Mouse (Mus musculus) thymus, adult 18-20 months (tissue): ENCODE data around the gene Mfsd4a.
A peak's percentile ranks its signal among the peaks of the same experiment; 100 is the strongest.

ENCODE experiments used
- DNase-seq, 2 experiments: peaks; one replicate each; pipeline ENCODE4 v3.0.0; 2022; ENCODE audit warnings: mixed read lengths in 2 of 2

The Mfsd4a gene

DNA sequence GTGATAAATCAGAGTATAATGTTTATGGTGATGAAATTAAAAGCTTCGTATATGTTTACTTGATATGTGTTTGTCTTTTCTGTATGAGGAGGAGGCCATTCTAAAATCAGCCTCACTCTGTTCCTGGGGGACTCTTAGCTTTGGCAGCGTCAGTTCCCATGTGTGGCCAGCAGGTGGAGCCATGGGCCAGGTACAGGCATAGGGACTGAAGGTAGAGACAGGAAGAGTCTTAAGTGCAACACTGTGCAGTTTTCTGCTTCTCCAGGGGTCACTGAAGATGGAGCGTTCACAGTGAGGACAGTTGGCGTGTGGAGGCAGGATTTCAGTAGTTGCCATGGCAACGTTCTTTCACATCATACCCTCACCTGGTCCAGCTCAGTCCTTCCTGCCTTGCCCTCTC lies 85.0 kb downstream of the Mfsd4a start:
- DNase-seq: peak; percentile 63 to 64

DNA sequence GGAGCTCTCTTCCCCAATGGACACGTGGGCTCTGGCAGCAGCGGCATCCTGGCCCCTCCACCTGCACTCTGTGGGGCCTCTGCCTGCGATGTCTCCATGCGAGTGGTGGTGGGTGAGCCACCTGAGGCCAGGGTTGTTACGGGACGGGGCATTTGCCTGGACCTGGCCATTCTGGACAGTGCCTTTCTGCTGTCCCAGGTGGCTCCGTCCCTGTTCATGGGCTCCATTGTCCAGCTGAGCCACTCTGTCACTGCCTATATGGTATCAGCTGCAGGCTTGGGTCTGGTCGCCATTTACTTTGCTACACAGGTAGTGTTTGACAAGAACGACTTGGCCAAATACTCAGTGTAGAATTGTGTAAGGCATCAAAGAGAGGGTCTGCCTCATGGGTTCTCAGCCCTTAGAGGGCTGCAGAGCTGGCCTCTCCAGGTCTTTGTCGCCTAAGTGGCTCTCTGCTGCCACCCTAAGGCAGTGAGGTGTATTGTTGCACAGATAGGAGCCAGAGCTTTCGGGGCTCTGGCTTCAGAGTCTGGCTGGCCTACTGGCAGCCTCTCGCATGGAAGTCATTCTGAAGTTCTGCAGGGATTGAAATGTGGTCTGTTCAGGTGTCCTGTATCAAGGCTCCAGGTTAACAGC lies 86.4 kb downstream of the Mfsd4a start:
- DNase-seq: peak; percentile 34 to 45

DNA sequence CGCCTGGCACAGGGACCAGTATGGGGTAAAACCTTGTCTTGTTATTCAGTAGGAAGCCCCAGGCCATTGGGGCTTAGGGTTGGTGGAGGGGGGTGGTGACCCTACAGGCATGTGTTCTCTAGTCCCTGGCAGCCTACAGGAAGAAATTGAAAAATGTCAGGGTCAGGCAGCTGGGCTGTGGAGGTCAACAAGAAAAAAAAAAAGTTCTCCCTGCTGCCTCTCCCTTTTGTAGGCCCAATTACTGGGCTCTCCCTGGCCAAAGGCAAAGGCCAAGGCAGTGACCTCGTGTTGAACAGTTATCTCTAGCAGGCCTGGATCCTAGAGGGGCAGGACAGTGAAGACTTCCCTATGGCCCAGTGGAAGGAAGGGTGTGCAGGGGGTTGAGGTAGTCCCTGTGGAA lies 87.4 kb downstream of the Mfsd4a start:
- DNase-seq: no peak

DNA sequence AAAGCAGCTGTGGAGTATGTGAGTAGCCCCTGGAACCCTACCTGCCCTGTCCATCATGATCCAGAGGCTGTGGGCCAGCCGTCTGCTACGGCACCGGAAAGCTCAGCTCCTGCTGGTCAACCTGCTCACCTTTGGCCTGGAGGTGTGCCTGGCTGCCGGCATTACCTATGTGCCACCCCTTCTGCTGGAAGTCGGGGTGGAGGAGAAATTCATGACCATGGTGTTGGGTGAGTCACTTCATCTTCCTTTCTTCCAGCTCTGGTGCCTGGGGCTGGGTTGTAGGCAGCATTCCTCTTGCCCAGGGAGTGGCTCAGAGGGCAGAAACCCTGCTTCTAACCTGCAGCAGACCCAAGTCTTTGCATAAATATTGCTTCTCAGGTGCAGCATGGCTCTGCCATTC lies 91.0 kb downstream of the Mfsd4a start:
- no peak for DNase-seq

DNA sequence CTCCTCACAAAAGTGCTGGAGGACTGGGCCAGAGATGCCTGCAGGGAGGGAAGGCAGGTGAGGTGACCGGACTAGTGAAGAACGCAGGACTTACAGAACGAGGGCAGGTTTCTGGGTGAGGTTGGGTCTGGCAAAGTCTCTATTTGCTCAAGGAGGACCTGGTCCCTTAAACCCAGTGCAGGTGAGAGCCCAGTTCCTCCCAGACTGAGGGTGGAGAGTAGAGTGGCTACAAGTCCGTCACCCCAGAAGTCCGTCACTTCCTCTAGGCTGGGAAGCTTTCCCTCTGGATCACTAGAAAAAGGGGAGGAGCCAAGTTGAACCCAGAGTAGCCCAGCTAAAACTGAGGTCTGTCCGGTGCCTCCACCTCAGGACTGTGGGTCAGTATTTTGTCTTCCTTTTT lies 93.9 kb downstream of the Mfsd4a start:
- no peak for DNase-seq
